Mouse (Mus musculus) hindbrain, embryonic 11.5 days (tissue): ENCODE results near the gene Lama1. TPM values are rescaled to one million over a fixed set of nuclear protein-coding genes. Genes with fewer than 3 reads are reported as not detected.

Source experiments
- ATAC-seq: fragments of 200-750 bp; cut with Nextera tagmentation; 2 replicates; pipeline ENCODE4 v1.8.0; 2017; ENCODE audit warnings: mild to moderate bottlenecking, moderate TSS enrichment, moderate library complexity; ENCODE audit not compliant: low FRiP score
- DNase-seq: peaks from one replicate; pipeline ENCODE4 v3.0.0-alpha.2; 2015; ENCODE audit warnings: low spot score
- H3K27ac ChIP-seq: fragments of 300-500 bp; sonication (generic); 2 replicates; pipeline ENCODE4 v1.5.1; 2014; ENCODE audit warnings: mild to moderate bottlenecking, low read depth, low read length
- H3K27me3 ChIP-seq: fragments of 300-500 bp; sonication (generic); 2 replicates; pipeline ENCODE4 v1.6.1; 2014; ENCODE audit warnings: mild to moderate bottlenecking, low read length, moderate library complexity, mixed read lengths; ENCODE audit not compliant: control insufficient read depth, insufficient read depth
- H3K36me3 ChIP-seq: fragments of 300-500 bp; sonication (generic); 2 replicates; pipeline ENCODE4 v1.6.1; 2014; ENCODE audit warnings: mild to moderate bottlenecking, low read length, moderate library complexity, mixed read lengths; ENCODE audit not compliant: control insufficient read depth, insufficient read depth
- H3K4me1 ChIP-seq: fragments of 300-500 bp; sonication (generic); replicated peaks from 2 replicates; pipeline ENCODE4 v1.6.1; 2014; ENCODE audit warnings: low read length, mixed read lengths; ENCODE audit not compliant: control insufficient read depth, insufficient read depth
- H3K4me2 ChIP-seq: fragments of 300-500 bp; sonication (generic); replicated peaks from 2 replicates; pipeline ENCODE4 v1.6.1; 2014; ENCODE audit warnings: mild to moderate bottlenecking, low read depth, low read length
- H3K4me3 ChIP-seq: fragments of 300-500 bp; sonication (generic); 2 replicates; pipeline ENCODE4 v1.5.1; 2014; ENCODE audit warnings: low read depth, low read length
- H3K9ac ChIP-seq: fragments of 300-500 bp; sonication (generic); 2 replicates; pipeline ENCODE4 v1.6.1; 2014; ENCODE audit warnings: low read depth, low read length
- H3K9me3 ChIP-seq: fragments of 300-500 bp; sonication (generic); 2 replicates; pipeline ENCODE4 v1.6.1; 2016; ENCODE audit warnings: low read length; ENCODE audit not compliant: control insufficient read depth
- WGBS: fragments of 180-500 bp; shearing (Covaris S2); extraction: QIAGEN DNeasy Blood & Tissue Kit; methylation state at CpG from one replicate; pipeline ENCODE4 v1.1.7; 2014; 5-methylcytosine and 5-hydroxymethylcytosine counted together
- polyA plus RNA-seq: library from polyadenylated mRNA; unstranded; fragments of >200 nt; fragmentation: Nextera tagmentation; extraction: Ambion mirVana; gene quantifications from 2 replicates; pipeline ENCODE4 v1.2.1, GENCODE M21; 2014

Gene Lama1
- polyA plus RNA-seq, result 15.5 and 22.1 TPM in 2 replicates

DNA sequence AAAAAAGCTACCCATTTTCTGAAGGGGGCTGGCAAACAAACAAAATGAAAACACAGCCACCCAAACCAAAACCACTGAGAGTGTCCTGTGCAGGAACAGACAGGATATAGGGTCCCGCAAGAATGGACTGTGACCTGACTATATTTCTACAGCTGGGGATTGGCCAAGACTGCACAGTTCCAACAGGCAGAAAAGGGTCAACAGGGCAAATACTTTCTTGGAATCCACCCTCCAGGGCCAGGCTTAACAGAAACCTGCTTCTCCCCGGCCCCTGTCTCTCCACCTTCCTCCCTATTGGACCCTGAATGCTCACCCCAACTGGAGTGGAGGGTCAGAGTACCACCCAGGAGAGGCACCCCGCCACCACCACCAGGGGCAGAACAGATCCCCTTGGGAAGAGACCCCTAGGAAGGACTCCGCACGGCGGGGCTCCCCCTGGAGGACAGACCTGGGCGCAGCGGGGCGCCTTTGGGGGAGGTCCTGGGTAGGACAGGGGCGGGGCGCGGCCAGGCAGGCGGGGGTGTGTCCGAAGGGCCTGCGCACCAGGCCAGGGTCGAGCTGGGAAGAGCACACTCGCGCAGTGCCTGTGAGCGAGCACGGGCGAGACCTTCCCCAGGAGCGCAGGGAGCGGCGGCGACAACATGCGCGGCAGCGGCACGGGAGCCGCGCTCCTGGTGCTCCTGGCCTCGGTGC, at the start of gene Lama1:
Gene Lama1 (plus strand): TSS at position 566 of the 693 bp plus-strand sequence.
- 3% methylated on average over 32 of the region's 32 CpGs for WGBS
- Histone ChIP-seq H3K9ac (peak within 1 kb of the TSS; percentile 79), H3K36me3 (no peaks in the 10 kb centered on the region), H3K27ac (peak within 1 kb of the TSS; percentile 83), H3K27me3 (no peaks in the 10 kb centered on the region), H3K4me1 (peaks cover 6% of the 10 kb centered on the region), H3K4me2 (peak within 1 kb of the TSS; percentile 91), H3K4me3 (peak within 1 kb of the TSS; percentile 86), H3K9me3 (no peaks in the 10 kb centered on the region)
- peak; percentile 90 for DNase-seq
- ATAC-seq, result peak; percentile 88

- no peak for ATAC-seq
- Histone ChIP-seq H3K4me2 (no peak overlapping the region), H3K27ac (no peak overlapping the region), H3K9ac (no peak overlapping the region), H3K9me3 (no peaks in the 10 kb centered on the region), H3K36me3 (no peaks in the 10 kb centered on the region), H3K27me3 (no peaks in the 10 kb centered on the region), H3K4me3 (no peak overlapping the region), H3K4me1 (no peaks in the 10 kb centered on the region)
- 20% methylated on average over 4 of the region's 4 CpGs for WGBS
- peak; percentile 82 for DNase-seq
Measured at GRCm38 (mm10) chr17:67651506-67651905, 45.6 kb upstream of the Lama1 start.

DNA sequence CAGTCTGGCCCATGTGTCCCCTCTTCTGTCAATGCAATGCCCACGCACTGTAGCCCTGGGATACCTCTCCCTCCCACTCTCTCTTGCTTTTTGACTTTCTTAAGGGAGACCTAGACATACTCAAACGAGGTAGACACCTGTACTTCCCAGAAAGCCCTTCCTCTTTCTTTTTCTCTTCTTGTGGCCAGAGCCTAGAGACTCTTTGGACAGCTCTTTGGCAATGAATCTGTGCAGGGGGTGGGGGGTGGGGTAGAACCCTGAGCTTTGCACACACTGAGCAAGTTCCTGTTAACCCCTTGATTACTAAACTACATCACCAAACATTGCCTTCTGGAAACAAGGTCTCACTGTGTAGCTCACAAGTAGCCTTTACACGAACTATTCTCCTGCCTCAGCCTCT, 32.8 kb upstream of the Lama1 start:
- Histone ChIP-seq H3K27me3 (no peaks in the 10 kb centered on the region), H3K4me2 (no peak overlapping the region), H3K27ac (no peak overlapping the region), H3K4me1 (no peaks in the 10 kb centered on the region), H3K9me3 (no peaks in the 10 kb centered on the region), H3K36me3 (no peaks in the 10 kb centered on the region), H3K4me3 (no peak overlapping the region), H3K9ac (no peak overlapping the region)
- DNase-seq (no peak), ATAC-seq (no peak)
- WGBS, result 76% methylated on average over 3 of the region's 3 CpGs

- H3K4me2 ChIP-seq, result no peak overlapping the region
- 62% methylated on average over 5 of the region's 5 CpGs for WGBS
- H3K9me3 ChIP-seq, result no peaks in the 10 kb centered on the region
- no peaks in the 10 kb centered on the region for H3K27me3 ChIP-seq
- DNase-seq (no peak), ATAC-seq (no peak)
- H3K4me1 ChIP-seq, result no peaks in the 10 kb centered on the region
- no peak overlapping the region for H3K4me3 ChIP-seq
- H3K27ac ChIP-seq, result no peak overlapping the region
- no peaks in the 10 kb centered on the region for H3K36me3 ChIP-seq
- H3K9ac ChIP-seq, result no peak overlapping the region
Measured at GRCm38 (mm10) chr17:67666981-67667380, 30.1 kb upstream of the Lama1 start.

GRCm38 (mm10) chr17:67667981-67668380, 29.1 kb upstream of the Lama1 start:
- Histone ChIP-seq H3K9me3 (no peaks in the 10 kb centered on the region), H3K4me3 (no peak overlapping the region), H3K27me3 (no peaks in the 10 kb centered on the region), H3K36me3 (no peaks in the 10 kb centered on the region), H3K27ac (no peak overlapping the region), H3K9ac (no peak overlapping the region), H3K4me2 (no peak overlapping the region), H3K4me1 (no peaks in the 10 kb centered on the region)
- DNase-seq (peak; percentile 86), ATAC-seq (no peak; the same call in 1 of the 2 replicates)
- 20% methylated on average over 3 of the region's 3 CpGs for WGBS

DNA sequence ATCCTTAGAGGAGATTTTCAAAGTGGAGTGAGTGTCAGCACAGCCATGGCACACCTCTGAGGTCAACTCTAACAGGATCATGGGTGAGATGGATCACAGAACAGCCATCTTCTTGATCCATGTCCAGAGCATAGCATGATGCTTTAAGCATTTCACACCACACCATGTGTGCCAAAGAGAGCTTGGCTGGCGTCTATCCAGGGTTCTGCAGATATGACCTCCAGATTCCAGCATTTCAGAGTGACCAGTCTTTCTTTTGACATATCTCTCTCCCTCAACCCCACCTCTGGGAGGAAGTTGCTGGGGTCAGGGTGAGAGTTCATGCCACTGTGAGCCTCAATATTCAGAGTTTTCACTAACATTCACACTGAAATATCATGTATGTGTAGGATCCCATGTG, 18.5 kb upstream of the Lama1 start:
- no peak overlapping the region for H3K27ac ChIP-seq
- no peak overlapping the region for H3K4me3 ChIP-seq
- ATAC-seq (no peak), DNase-seq (no peak)
- H3K9ac ChIP-seq, result no peak overlapping the region
- no peaks in the 10 kb centered on the region; the same call in 1 of the 2 replicates for H3K4me1 ChIP-seq
- no peaks in the 10 kb centered on the region for H3K36me3 ChIP-seq
- H3K9me3 ChIP-seq, result no peaks in the 10 kb centered on the region; the same call in 1 of the 2 replicates
- 93% methylated on average over 1 of the region's 1 CpGs for WGBS
- no peak overlapping the region for H3K4me2 ChIP-seq
- no peaks in the 10 kb centered on the region for H3K27me3 ChIP-seq

DNA sequence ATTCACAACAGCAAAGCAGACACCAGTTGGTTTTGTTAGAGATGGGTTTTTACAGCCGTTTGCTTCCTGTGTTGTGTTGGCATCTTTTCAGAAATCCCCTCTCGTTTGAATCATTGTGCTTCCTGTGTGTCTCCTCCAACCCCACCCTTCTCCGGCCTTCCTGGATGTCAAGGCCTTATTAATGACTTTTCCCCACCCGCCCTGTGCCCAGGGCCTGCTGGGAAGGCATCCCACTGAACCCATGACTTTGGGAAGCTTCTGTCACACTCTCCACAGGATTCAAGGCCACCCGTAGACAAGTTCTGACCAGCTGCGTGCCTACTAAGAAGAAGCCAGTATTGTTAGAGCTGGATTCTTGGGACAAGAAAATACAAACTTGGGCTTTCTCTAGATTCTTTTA, 16.0 kb upstream of the Lama1 start:
- 60% methylated on average over 6 of the region's 6 CpGs for WGBS
- no peak overlapping the region for H3K9ac ChIP-seq
- DNase-seq (no peak), ATAC-seq (no peak)
- no peaks in the 10 kb centered on the region for H3K36me3 ChIP-seq
- no peaks in the 10 kb centered on the region for H3K27me3 ChIP-seq
- no peak overlapping the region for H3K27ac ChIP-seq
- H3K4me1 ChIP-seq, result no peaks in the 10 kb centered on the region; the same call in 1 of the 2 replicates
- H3K4me2 ChIP-seq, result no peak overlapping the region
- no peak overlapping the region for H3K4me3 ChIP-seq
- H3K9me3 ChIP-seq, result no peaks in the 10 kb centered on the region; the same call in 1 of the 2 replicates

- peaks cover 3% of the 10 kb centered on the region; the same call in 1 of the 2 replicates for H3K4me1 ChIP-seq
- no peak overlapping the region for H3K27ac ChIP-seq
- ATAC-seq (no peak), DNase-seq (no peak)
- WGBS, result 59% methylated on average over 14 of the region's 14 CpGs
- H3K4me2 ChIP-seq, result no peak overlapping the region
- H3K36me3 ChIP-seq, result no peaks in the 10 kb centered on the region
- no peak overlapping the region for H3K9ac ChIP-seq
- no peaks in the 10 kb centered on the region for H3K27me3 ChIP-seq
- no peaks in the 10 kb centered on the region for H3K9me3 ChIP-seq
- H3K4me3 ChIP-seq, result no peak overlapping the region
Measured at GRCm38 (mm10) chr17:67685022-67685743, 11.9 kb upstream of the Lama1 start.
